Mouse (Mus musculus) subcutaneous adipose tissue, adult 2 months (tissue): ENCODE data around the gene Dhx34. TPM values are rescaled to one million over a fixed set of nuclear protein-coding genes. Genes with fewer than 3 reads are reported as not detected.

ENCODE experiments used
- polyA plus RNA-seq: library from polyadenylated mRNA; depleted of rRNA; stranded (reverse); fragments of >200 nt; gene quantifications from 2 replicates; pipeline ENCODE4 v1.2.3, GENCODE M21; 2012; ENCODE audit warnings: low replicate concordance; rRNA removed

The Dhx34 gene
- 23.2 and 25.9 TPM in 2 replicates for polyA plus RNA-seq

GRCm38 (mm10) chr7:16221582-16222272 is at the start of gene Dhx34:
Dhx34 (minus strand) TSS chr7:16222037.

GRCm38 (mm10) chr7:16259110-16259590 is 37.3 kb upstream of the Dhx34 start, which contains the start of gene C5ar1:
C5ar1 (minus strand) TSS chr7:16259540.

GRCm38 (mm10) chr7:16244067-16244466 is 22.2 kb upstream of the Dhx34 start, which contains the start of gene C5ar2:
C5ar2 (minus strand) TSS chr7:16244154.

GRCm38 (mm10) chr7:16174597-16175541 is 47.0 kb downstream of the Dhx34 start, which contains the start of gene Meis3:
Meis3 (plus strand) TSS chr7:16175090.

Other genes starting within 250 kb of the Dhx34 start
- 7.2 and 10.4 TPM in 2 replicates for gene Bicra, start 174.1 kb downstream of the Dhx34 start, polyA plus RNA-seq
- not detected in 2 replicates for gene Zfp541, start 160.2 kb downstream of the Dhx34 start, polyA plus RNA-seq
- gene Napa, start 123.6 kb downstream of the Dhx34 start, polyA plus RNA-seq: 224 and 283 TPM in 2 replicates
- gene Kptn, start 102.1 kb downstream of the Dhx34 start, polyA plus RNA-seq: 39.1 and 45.8 TPM in 2 replicates
- 0.40 and 9.1 TPM in 2 replicates for gene Slc8a2, start 92.2 kb downstream of the Dhx34 start, polyA plus RNA-seq
- gene Meis3, start 46.9 kb downstream of the Dhx34 start, polyA plus RNA-seq: 23.5 and 68.3 TPM in 2 replicates
- gene C5ar2, start 22.1 kb upstream of the Dhx34 start, polyA plus RNA-seq: 1.4 and 1.7 TPM in 2 replicates
- 29.1 and 29.9 TPM in 2 replicates for gene C5ar1, start 37.5 kb upstream of the Dhx34 start, polyA plus RNA-seq
- gene Inafm1, start 51.6 kb upstream of the Dhx34 start, polyA plus RNA-seq: 18.8 and 39.6 TPM in 2 replicates
- 28.3 and 41.4 TPM in 2 replicates for gene Ccdc9, start 64.8 kb upstream of the Dhx34 start, polyA plus RNA-seq
- 20.8 and 21.7 TPM in 2 replicates for gene Bbc3, start 86.4 kb upstream of the Dhx34 start, polyA plus RNA-seq
- gene Sae1, start 165.8 kb upstream of the Dhx34 start, polyA plus RNA-seq: 37.8 and 51.4 TPM in 2 replicates
- gene Zc3h4, start 178.9 kb upstream of the Dhx34 start, polyA plus RNA-seq: 25.7 and 45.3 TPM in 2 replicates
- 90.3 and 106 TPM in 2 replicates for gene Tmem160, start 230.7 kb upstream of the Dhx34 start, polyA plus RNA-seq